ENCODE assay signal across 1 mouse cellular context in genomic region chr5:138155443-138155976, GRCm38 (mm10).
A peak's percentile ranks its signal among the peaks of the same experiment; 100 is the strongest.
TF ChIP-seq lines count a peak whose summit lies in the region.

Gene Zfp113, minus strand, starts transcription at chr5:138155744.

TF ChIP-seq in CH12.LX, 34 proteins besides CTCF, POLR2A, EP300 and RAD21 (continued from another document):
- TF ChIP-seq ZC3H11A (IDR thresholded peaks at IDR 0.05; ENCODE audit: low read depth, low read length), result no peak
- peak; percentile 39 for TF ChIP-seq ZMIZ1 (IDR thresholded peaks at IDR 0.05; ENCODE audit: low read depth, low read length)
- no peak; the same call in 1 of the 2 replicates for TF ChIP-seq ZNF384 (IDR thresholded peaks at IDR 0.05; ENCODE audit: low read depth, low read length)
- no peak for TF ChIP-seq E2F4 (IDR thresholded peaks at IDR 0.05; ENCODE audit: insufficient replicate concordance, low read depth, low read length)
- TF ChIP-seq SMC3 (IDR thresholded peaks at IDR 0.05; ENCODE audit: low read depth, low read length), result peak; percentile 44
- peak; percentile 98 for TF ChIP-seq MAZ (IDR thresholded peaks at IDR 0.05; ENCODE audit: low read depth, low read length)
- no peak for TF ChIP-seq USF1 (IDR thresholded peaks at IDR 0.05; ENCODE audit: low read depth, low read length)
- TF ChIP-seq MEF2A (IDR thresholded peaks at IDR 0.05; ENCODE audit: borderline replicate concordance, low read depth, low read length), result peak; percentile 79; the same call in 1 of the 2 replicates
- no peak for TF ChIP-seq BHLHE40 (IDR thresholded peaks at IDR 0.05; ENCODE audit: low read depth, low read length)
- TF ChIP-seq GABPA (IDR thresholded peaks at IDR 0.05; ENCODE audit: insufficient replicate concordance, low read depth, low read length), result peak; percentile 91
- TF ChIP-seq ZKSCAN1 (IDR thresholded peaks at IDR 0.05; ENCODE audit: borderline replicate concordance, low read depth, low read length), result no peak
- TF ChIP-seq MXI1 (IDR thresholded peaks at IDR 0.05; ENCODE audit: low read depth, low read length), result peak; percentile 89
- peak; percentile 78 for TF ChIP-seq MAX (IDR thresholded peaks at IDR 0.05; ENCODE audit: low read length)
- TF ChIP-seq UBTF (IDR thresholded peaks at IDR 0.05; ENCODE audit: low read depth, low read length), result no peak
- 0 out of 2 replicates have a peak, but pooled peaks have one; percentile 20 for TF ChIP-seq JUND (conservative IDR thresholded peaks at IDR 0.05; ENCODE audit: low read depth, low read length)
- peak; percentile 78 for TF ChIP-seq NELFE (IDR thresholded peaks at IDR 0.05; ENCODE audit: low read depth, low read length)
- no peak for TF ChIP-seq PAX5 (IDR thresholded peaks at IDR 0.05; ENCODE audit: low read length)
- TF ChIP-seq ETS1 (conservative IDR thresholded peaks at IDR 0.05; ENCODE audit: low read depth, low read length), result peak; percentile 44; the same call in 1 of the 2 replicates
- no peak for TF ChIP-seq USF2 (conservative IDR thresholded peaks at IDR 0.05; ENCODE audit: low read depth, low read length)
- no peak for TF ChIP-seq MAFK (IDR thresholded peaks at IDR 0.05; ENCODE audit: insufficient replicate concordance, low read length)
- no peak for TF ChIP-seq CHD1 (IDR thresholded peaks at IDR 0.05; ENCODE audit: low read depth, low read length)
- peak; percentile 90; the same call in 1 of the 2 replicates for TF ChIP-seq KAT2A (IDR thresholded peaks at IDR 0.05; ENCODE audit: insufficient replicate concordance, low read length)
- TF ChIP-seq RCOR1 (conservative IDR thresholded peaks at IDR 0.05; ENCODE audit: low read depth, low read length), result no peak
- TF ChIP-seq CHD2 (IDR thresholded peaks at IDR 0.05; ENCODE audit: low read length), result peak; percentile 78; the same call in 1 of the 2 replicates
- TF ChIP-seq TCF12 (IDR thresholded peaks at IDR 0.05; ENCODE audit: low read depth, low read length), result peak; percentile 72
- TF ChIP-seq JUN (IDR thresholded peaks at IDR 0.05; ENCODE audit: insufficient read depth, low read depth, low read length), result no peak
